Mouse (Mus musculus) E14TG2a.4 (cell line): ENCODE results near the gene Hinfp.
"Not testable (repeated sequence)": the region's sequence is repeated elsewhere in the genome, so short reads cannot be mapped to it uniquely, and the experiment has no call there.

ENCODE experiments used
- H3K27me3 ChIP-seq: 2 replicates; pipeline ENCODE4 v1.6.1; 2014; ENCODE audit warnings: low read length, control low read depth; ENCODE audit not compliant: insufficient read depth
- H3K36me3 ChIP-seq: 2 replicates; pipeline ENCODE4 v1.6.1; 2014; ENCODE audit warnings: low read length, control low read depth; ENCODE audit not compliant: insufficient read depth
- H3K4me1 ChIP-seq: replicated peaks from 2 replicates; pipeline ENCODE4 v1.6.1; 2014; ENCODE audit warnings: low read depth, low read length, control low read depth
- H3K4me3 ChIP-seq: replicated peaks from 2 replicates; pipeline ENCODE4 v1.5.1; 2014; ENCODE audit warnings: mild to moderate bottlenecking, low read length
- H3K9me3 ChIP-seq: 2 replicates; pipeline ENCODE4 v1.6.1; 2014; ENCODE audit warnings: low read length, control low read depth
- CTCF ChIP-seq: conservative IDR thresholded peaks from 2 replicates; pipeline ENCODE4 v1.5.1; 2014; ENCODE audit warnings: low read length
- NANOG ChIP-seq: IDR thresholded peaks from 2 replicates; pipeline ENCODE4 v1.6.1; 2014; ENCODE audit warnings: borderline replicate concordance, low read length, mixed read lengths
- POU5F1 ChIP-seq: IDR thresholded peaks from 2 replicates; pipeline ENCODE4 v1.6.1; 2014; ENCODE audit warnings: low read length, borderline replicate concordance

Hinfp gene

DNA sequence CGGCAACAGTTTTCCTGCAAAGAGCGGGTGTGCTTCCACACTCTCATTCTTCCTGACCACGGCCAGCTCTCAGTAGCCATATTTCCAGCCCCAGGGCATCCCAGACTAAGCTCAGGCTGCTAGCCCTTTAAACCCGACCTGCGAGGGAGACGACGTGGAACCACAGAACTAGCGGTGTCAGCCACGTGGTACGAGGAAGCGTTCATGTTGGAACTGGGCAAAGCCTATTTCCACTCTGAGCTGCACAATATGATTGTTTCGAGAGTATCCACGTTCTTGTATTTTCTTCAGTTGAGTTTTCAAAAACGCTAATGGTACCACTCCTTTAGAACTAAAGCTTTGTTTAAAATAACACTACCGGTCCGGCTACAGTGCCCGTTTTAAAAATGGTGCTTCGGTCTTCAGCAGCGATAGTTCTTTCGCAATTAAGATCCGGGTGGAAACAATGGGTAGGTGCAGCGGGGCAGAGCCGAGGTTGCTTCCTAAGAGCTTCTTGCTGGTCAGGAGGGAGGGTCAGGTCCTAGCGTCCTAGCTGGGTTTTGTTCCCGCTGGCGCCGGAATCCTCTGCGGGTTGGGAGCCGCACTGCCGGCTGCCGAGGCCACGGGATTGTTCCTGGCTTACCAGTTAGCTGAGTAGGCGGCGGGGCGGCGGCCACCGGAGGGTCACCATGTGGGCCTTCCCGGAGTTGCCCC is 21.0 kb upstream of the Hinfp start:
- TF ChIP-seq NANOG, result no peak
- TF ChIP-seq CTCF, result no peak
- no peak for TF ChIP-seq POU5F1

DNA sequence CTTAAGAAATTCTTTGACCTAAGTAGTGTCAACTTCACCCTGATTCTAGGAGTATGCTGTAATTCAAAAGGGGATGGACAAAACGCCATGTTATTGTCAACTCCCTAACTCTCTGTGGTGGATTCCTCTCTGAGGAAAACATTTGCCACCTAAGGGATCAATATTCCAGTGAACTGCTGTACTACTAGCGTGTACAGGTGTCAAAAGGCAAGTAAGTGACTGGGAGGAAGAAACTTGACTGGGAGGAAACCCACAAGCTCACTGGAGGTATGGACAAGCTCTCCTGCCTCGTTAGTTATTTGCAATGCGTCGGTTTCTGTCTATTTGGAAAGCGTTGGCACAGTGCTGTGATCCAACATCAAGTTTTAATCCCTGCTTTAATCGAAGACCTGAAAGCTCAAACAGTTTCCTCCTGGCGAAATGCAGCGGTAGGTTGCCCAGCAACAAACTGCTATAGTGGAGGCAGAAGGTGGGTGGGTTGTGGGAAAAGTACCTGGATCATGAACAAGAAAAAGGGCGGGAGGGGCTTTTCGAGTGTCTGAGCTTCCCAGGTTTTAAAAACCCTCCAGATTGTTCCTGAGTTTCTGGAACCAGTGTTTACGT is 20.4 kb upstream of the Hinfp start, which contains the start of gene Dpagt1:
Gene Dpagt1 (plus strand): TSS at position 252 of the 603 bp plus-strand sequence.
- no peaks in the 10 kb centered on the region for H3K27me3 ChIP-seq
- peak within 1 kb of the TSS; percentile 85 for H3K4me3 ChIP-seq
- no peaks in the 10 kb centered on the region for H3K9me3 ChIP-seq
- no peak for TF ChIP-seq CTCF
- no peak for TF ChIP-seq POU5F1
- TF ChIP-seq NANOG, result no peak
- H3K36me3 ChIP-seq, result peaks cover 29% of the 10 kb centered on the region
- H3K4me1 ChIP-seq, result peaks cover 41% of the 10 kb centered on the region

More for the DNA sequence above, 21.0 kb upstream of the Hinfp start:
- Histone ChIP-seq H3K36me3 (peaks cover 35% of the 10 kb centered on the region), H3K4me1 (peaks cover 42% of the 10 kb centered on the region), H3K4me3 (peak overlapping the region; percentile 85), H3K27me3 (no peaks in the 10 kb centered on the region), H3K9me3 (no peaks in the 10 kb centered on the region)

GRCm38 (mm10) chr9:44325032-44325767 is 19.7 kb upstream of the Hinfp start:
- peaks cover 44% of the 10 kb centered on the region for H3K4me1 ChIP-seq
- peaks cover 23% of the 10 kb centered on the region for H3K36me3 ChIP-seq
- not testable (repeated sequence) for H3K27me3 ChIP-seq, H3K9me3 ChIP-seq, H3K4me3 ChIP-seq

DNA sequence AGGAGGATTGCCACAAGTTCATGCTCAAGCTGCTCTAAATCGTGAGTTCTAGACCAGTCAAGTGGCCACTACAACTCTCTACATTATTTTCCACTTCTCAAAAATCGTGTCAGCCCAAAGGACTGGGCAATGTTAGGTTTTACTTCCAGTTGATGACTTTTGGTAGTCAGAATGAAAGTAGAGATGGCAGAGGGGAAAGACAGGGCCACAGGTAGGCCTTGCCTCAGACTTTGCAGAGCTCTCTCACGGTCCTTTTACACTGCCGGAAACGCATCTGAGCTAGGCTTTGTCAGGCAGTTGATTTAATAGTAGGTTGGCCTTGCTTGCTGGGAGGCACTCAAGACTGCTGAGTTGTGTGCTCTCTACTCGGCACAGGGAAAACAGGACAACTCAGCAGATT is 18.7 kb upstream of the Hinfp start:
- H3K4me1 ChIP-seq, result peaks cover 47% of the 10 kb centered on the region
- peaks cover 13% of the 10 kb centered on the region for H3K36me3 ChIP-seq
- H3K9me3 ChIP-seq, result no peaks in the 10 kb centered on the region
- H3K4me3 ChIP-seq, result no peak overlapping the region
- TF ChIP-seq CTCF, result no peak
- no peak for TF ChIP-seq NANOG
- peaks cover 6% of the 10 kb centered on the region for H3K27me3 ChIP-seq

DNA sequence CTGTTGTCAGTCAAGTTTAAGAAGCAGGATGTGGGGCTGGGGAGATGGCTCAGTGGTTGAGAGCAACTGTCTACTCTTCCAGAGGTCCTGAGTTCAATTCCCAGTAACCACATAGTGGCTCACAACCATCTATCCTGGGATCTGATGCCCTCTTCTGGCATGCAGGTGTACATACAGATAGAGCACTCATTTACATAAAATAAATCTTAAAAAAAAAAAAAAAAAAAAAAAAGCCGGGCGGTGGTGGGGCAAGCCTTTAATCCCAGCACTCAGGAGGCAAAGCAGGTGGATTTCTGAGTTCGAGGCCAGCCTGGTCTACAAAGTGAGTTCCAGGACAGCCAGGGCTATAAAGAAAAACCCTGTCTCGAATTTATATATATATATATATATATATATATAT is 18.2 kb upstream of the Hinfp start:
- H3K9me3 ChIP-seq, H3K4me3 ChIP-seq, H3K36me3 ChIP-seq: not testable (repeated sequence)
- peaks cover 52% of the 10 kb centered on the region for H3K4me1 ChIP-seq
- H3K27me3 ChIP-seq, result peaks cover 11% of the 10 kb centered on the region

DNA sequence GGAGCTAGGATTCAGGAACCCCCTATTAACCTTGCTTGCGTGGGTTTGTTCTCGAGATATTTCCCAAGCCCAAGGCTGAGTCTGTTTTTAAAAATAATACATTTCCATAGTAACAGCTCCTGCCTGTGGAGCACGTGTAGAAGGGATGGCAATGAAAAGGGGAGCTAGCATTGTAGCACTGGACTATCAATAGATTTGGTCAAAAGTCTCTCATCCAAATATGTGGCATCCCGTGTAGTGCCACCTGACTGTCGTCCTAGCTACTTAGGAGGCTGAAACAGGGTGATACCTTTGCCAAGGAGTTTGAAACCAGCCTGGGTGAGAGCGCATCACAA is 15.3 kb upstream of the Hinfp start:
- Histone ChIP-seq H3K27me3 (peaks cover 38% of the 10 kb centered on the region), H3K4me1 (peaks cover 65% of the 10 kb centered on the region)

DNA sequence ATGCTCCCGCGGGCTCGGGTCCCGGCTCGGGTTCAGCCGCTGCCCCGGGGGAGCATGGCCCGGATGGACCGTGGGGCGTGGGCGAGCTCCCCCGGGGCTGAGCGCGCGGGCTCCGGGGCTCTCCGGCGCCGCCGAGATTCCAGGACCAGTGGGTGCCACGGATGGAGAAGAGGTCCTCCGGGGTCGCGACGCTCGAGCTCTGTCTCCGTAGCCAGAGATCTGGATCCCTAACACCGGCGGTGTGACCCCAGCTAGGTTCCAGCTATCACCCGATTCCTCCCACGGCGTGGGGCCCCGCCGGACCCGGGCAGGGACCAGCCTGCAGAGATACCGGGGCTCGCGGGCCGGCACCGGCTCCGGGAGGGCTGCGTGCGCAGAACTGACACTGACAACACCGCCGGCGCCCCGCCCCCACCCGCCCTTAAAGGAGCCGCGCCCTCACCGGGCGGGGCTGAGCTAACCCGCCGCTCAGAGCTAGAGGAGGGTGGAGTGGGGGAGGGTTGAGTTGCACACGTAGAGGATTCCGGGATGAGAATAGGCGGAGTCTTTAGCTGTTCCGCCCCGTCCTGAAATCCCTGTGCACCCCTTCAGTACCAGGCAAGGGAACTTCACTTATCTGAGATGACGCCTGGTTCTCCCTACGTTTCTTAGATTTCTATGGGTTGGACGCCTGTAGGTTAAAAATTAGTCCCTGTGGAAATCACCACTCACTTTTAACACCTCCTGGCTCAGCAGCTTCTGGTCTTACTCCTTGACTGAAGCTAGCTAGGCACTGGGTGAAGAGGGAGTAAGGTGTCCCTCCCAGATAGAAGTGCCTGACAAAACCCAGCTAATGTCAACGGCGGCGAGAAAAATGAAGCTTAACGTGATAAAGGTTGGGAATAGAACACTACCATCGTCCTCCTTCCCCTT is 14.7 kb upstream of the Hinfp start, which contains the start of gene C2cd2l:
Gene C2cd2l (minus strand): TSS at position 399 of the 912 bp plus-strand sequence.
- Histone ChIP-seq H3K4me1 (peaks cover 65% of the 10 kb centered on the region), H3K9me3 (no peaks in the 10 kb centered on the region), H3K36me3 (peaks cover 19% of the 10 kb centered on the region), H3K4me3 (peak within 1 kb of the TSS; percentile 97), H3K27me3 (peaks cover 45% of the 10 kb centered on the region)
- TF ChIP-seq CTCF, result no peak
- no peak for TF ChIP-seq POU5F1
- TF ChIP-seq NANOG, result no peak

More for the DNA sequence above, 15.3 kb upstream of the Hinfp start:
- H3K4me3 ChIP-seq, result peak overlapping the region; percentile 97
- peaks cover 13% of the 10 kb centered on the region for H3K36me3 ChIP-seq
- H3K9me3 ChIP-seq, result no peaks in the 10 kb centered on the region
- TF ChIP-seq POU5F1 (no peak), NANOG (no peak), CTCF (no peak)

GRCm38 (mm10) chr9:44319105-44319886 is 13.8 kb upstream of the Hinfp start:
- TF ChIP-seq CTCF (no peak), NANOG (no peak), POU5F1 (no peak)
- peaks cover 28% of the 10 kb centered on the region for H3K36me3 ChIP-seq
- H3K4me1 ChIP-seq, result peaks cover 69% of the 10 kb centered on the region
- peak overlapping the region; percentile 97 for H3K4me3 ChIP-seq
- H3K9me3 ChIP-seq, result no peaks in the 10 kb centered on the region
- H3K27me3 ChIP-seq, result peaks cover 53% of the 10 kb centered on the region
